Mouse (Mus musculus): ENCODE measurements at regions not wholly inside any gene's neighbourhood (a gene's known extent, or its start where the extent isn't known, plus 50 kb on each side); places are given as distances from the start of the nearest gene placed in this dataset.
A peak's percentile ranks its signal among the peaks of the same experiment; 100 is the strongest.
"Not testable (repeated sequence)": the region's sequence is repeated elsewhere in the genome, so short reads cannot be mapped to it uniquely, and the experiment has no call there.

DNA sequence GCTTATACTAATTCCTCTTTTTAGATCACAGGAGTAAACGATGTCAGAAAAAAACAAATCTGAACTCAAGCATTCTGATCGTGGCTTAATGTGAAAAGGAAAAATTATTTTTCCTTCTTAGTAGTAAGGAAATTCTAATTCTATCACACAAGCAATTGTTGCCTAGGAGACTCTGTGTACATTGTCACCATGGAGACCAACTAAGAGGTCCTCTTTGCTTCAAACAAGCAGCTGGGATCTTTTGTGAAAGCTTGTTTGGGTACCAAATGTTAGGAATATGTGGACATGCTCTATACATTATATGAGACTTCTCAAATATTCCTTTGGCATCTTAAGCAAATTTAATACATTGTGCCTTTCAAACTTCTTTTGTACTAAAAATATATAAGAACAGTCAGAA is 345.9 kb upstream of the Atp10a start:
- no peak for DNase-seq (ENCODE audit: low spot score in 2 of 2)

- no peak for DNase-seq (ENCODE audit: low spot score in 2 of 2)
Observed at GRCm38 (mm10) chr7:58322381-58322780, 333.6 kb upstream of the Atp10a start.

- DNase-seq (ENCODE audit: low spot score in 2 of 2) = no peak
Observed at GRCm38 (mm10) chr7:58367384-58367783, 288.6 kb upstream of the Atp10a start.

DNA sequence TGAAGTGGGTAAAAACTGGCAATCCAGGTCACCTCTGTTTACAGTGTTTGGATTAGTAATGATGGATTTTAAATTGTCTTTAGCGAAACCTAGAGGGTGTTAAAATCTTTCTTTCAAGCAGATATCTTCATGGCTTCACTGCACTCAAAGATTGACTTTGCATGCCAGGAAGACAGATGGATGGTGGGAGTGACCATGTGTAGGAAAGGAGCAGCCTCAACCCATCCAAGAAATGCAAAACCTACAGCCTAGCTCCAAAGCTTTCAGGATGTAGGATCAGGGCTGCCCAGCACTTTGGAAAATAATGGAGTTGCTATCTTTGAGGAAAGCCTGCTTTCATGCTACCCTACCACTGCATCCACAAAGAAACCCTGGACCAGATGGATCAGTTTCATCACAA is 272.6 kb upstream of the Atp10a start:
- no peak for DNase-seq (ENCODE audit: low spot score in 2 of 2)

GRCm38 (mm10) chr7:58388326-58388725 is 267.6 kb upstream of the Atp10a start:
- DNase-seq (ENCODE audit: low spot score in 2 of 2) = no peak

GRCm38 (mm10) chr7:58392391-58393115 is 263.4 kb upstream of the Atp10a start:
- no peak for DNase-seq (ENCODE audit: low spot score in 2 of 2)

- DNase-seq (ENCODE audit: low spot score in 2 of 2) = no peak
Observed at GRCm38 (mm10) chr7:58397992-58398391, 258.0 kb upstream of the Atp10a start.

DNA sequence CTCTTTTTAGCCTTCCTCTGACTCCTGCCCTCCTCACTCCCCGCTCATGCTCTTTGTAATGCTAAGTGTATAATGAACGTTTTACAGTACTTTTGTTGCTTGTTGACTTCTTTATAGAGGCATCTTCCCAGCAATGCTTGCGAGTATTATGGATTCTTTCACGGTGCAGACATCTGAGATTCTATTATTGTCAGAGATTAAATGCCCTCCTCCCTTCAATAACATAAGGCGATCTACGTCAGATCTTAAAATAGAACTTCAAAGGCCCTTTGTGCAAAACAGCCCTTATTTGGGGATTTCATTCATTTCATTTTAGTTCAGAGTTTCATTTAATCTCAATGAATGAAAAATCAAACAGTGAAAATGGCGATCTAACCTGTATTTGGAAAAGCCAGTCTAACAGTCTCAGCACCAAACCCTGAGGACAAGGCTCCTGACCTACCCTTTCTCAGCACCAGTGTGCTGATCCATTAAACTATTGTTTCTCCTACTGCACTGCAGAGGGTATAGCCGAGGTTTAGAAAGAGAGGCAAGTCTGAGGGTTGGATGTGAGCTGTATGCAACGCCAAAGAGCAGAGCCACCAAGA is 257.3 kb upstream of the Atp10a start:
- no peak for DNase-seq (ENCODE audit: low spot score in 2 of 2)

DNA sequence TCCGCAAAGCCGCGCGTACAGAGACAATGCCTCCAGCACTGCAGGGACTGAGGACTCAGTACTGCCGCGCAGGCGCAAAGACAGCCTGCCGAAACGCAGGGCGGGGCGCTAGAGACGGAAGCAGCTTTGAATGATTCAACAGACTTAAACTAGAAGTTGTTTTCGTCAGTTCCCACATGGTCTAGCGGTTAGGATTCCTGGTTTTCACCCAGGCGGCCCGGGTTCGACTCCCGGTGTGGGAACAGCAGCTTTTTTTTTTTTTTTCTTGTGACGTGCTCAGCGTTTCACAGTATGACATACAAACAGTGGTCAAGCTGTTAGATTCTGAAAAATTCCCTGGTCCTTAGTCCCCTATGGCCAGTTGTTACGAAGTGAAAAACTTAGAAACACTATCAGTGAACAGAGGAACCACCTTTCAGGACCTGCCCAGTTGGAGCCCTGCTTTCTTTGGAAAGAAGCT is 256.8 kb upstream of the Atp10a start:
- DNase-seq (ENCODE audit: low spot score in 2 of 2) = peak; percentile 61 to 87

- DNase-seq (ENCODE audit: low spot score in 2 of 2) = no peak
Observed at GRCm38 (mm10) chr7:58399651-58400050, 256.3 kb upstream of the Atp10a start.

DNA sequence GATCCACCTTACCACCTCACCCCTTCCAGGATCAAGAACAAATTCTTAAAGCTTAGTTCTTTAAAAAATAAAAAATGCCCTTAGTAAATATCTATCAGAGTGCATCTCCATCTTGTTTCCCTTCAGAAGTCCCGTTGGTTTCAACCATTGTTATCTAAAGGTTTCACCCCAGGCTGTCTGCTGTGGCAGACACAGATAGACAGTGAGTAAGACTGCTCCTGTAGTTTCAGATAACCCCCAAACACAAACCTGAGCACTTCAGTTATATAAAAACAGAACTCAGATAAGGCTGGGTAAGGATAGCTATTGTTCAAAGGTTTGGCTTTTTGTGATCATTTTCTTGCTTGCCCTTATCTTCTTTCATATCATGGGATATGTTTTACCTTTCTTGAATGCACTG is 255.4 kb upstream of the Atp10a start:
- DNase-seq (ENCODE audit: low spot score in 2 of 2) = no peak

DNA sequence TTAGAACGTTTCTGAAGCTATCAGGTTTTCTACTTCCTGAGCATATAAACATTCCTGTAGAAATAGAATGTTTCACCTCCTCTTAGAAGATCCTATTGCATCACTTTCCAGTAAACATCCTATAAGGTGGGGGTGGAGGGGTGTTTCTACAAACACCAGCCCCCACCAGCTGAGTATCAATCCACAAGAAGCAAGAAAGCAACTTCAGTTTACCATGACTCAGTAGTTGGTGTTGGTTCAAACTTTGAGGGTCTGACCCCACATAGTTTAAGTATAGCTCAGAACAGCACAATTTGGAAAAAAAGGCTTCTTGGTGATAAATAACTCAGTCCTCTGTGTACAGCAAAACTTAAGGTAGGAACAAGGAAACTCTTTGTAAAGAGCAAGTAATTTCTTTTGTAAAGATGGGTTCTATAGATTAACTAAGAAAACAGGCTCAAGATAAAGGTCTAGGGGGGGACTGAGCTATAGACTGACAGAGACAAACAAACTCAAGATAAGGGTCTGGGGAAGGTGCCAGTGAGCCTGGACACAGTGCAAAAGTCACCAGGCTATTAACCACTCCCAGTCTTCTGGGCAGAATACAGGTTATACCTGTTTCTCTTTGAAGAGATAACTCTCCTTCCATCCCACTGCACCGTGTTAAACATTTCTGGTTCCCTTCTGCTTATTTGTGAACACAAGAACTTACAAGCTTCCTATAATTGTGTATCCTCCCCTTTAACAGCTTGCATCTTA is 218.9 kb upstream of the Atp10a start:
- DNase-seq (ENCODE audit: low spot score in 2 of 2) = no peak

- no peak for DNase-seq (ENCODE audit: low spot score in 2 of 2)
Observed at GRCm38 (mm10) chr7:58442535-58443184, 213.3 kb upstream of the Atp10a start.

DNA sequence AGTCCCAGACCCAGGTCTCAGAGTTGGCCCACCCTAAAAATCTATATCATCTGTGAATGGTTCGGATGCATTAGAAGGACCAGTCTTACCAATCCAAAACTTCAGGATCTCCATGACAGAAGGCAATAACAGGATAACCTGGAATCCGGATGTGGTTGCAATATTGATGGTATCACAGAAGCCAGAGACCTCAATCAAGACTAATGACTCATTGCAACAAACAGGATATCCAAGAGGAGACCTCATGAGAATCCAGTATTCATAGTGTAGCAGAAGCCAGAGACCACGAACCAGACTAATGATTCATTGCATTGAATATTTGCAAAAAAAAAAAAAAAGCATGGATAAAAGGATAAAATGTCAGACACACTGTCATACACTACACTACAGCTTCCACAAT is 212.7 kb upstream of the Atp10a start:
- DNase-seq (ENCODE audit: low spot score in 2 of 2) = no peak

GRCm38 (mm10) chr7:58445781-58446180 is 210.2 kb upstream of the Atp10a start:
- no peak for DNase-seq (ENCODE audit: low spot score in 2 of 2)

DNA sequence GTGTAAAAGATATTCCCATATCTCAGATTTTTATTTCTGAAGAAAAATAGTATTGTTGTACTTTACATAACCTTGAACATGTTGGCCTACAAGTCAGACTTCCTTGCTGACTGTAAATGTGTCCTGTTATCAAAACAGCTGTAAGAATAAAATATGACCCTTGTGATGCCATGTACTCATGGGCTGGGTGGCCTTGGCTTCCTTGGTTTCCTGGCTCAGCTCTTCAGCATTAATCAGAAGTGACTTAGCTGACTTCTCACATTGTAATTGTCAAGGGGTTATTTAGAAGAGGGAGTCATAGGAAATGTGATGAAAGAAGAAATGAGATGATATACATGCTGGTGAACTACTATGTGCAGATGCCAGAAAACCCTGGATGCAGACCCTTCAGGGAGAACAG is 209.7 kb upstream of the Atp10a start:
- DNase-seq (ENCODE audit: low spot score in 2 of 2) = no peak

DNA sequence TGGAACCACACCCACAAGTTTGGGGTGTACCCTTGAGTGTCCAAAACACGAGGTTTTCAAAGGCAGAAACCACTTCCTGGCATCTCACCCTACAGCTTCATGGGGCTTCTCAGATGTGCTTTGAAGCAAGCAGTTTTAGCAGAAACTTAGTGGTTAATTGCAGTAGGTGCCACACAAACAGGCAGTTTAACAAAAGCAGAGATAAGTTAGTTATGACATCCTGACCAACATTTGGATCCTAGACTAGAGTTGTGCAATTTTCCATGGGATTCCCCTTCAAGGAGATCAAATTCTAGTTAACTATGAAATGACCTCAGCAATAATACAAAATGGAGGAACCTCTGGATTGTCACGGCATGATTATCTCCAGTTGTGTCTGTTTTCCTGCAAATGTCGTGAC is 207.2 kb upstream of the Atp10a start:
- no peak for DNase-seq (ENCODE audit: low spot score in 2 of 2)

DNA sequence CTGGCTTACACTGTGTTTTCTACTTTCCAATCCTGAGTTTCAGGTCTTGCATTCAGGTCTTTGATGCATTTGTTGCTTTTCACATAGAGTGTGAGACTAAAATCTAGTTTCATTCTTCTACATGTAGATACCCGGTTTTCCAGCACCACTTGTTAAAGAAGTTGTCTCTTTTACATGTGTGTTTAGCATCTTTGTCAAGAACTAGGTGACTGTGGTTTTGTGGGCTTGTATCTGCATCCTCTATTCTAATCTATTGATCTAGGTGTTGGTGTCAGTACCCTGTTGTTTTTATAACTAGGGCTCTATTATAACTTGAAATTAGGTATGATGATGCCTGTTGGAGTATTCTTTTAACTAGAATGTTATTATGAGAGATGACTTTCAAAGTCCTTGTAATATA is 204.0 kb upstream of the Atp10a start:
- DNase-seq (ENCODE audit: low spot score in 2 of 2) = no peak

GRCm38 (mm10) chr7:58458146-58458545 is 197.8 kb upstream of the Atp10a start:
- not testable (repeated sequence) for DNase-seq (ENCODE audit: low spot score in 2 of 2)

- no peak for DNase-seq (ENCODE audit: low spot score in 2 of 2)
Observed at GRCm38 (mm10) chr7:58460939-58461338, 195.0 kb upstream of the Atp10a start.

GRCm38 (mm10) chr7:58473150-58473549 is 182.8 kb upstream of the Atp10a start:
- no peak for DNase-seq (ENCODE audit: low spot score in 2 of 2)

- DNase-seq (ENCODE audit: low spot score in 2 of 2) = no peak
Observed at GRCm38 (mm10) chr7:58475139-58475538, 180.8 kb upstream of the Atp10a start.

Measured in spleen, postnatal 10 days (tissue).